In the genomic region with DNA sequence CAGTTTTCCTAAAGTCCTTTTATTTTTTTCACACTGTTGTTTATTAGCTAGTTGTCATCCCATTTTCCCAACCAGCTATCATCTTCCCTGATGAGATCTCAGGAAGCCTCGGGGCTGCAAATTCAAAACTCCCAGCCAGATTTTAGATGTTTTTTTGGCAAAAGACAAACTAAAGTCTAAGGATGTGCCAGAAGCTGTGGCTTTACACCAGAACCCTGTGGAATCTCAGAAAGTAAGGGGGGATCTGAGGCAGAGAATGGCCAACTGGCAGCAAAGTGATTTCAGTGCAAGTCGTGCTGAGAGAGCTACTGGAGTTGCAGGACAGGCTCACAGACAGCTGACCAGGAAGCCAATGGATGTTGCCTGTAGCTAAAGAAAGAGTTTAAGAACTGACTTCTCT, we compare ENCODE assay signal across 13 mouse cellular contexts.
DNase-seq lines count a peak whose midpoint lies in the region; TF ChIP-seq lines count a peak whose summit lies in the region.
"Had no signal": no experiment of that assay in that cellular context is flagged by ENCODE, and none has a peak within 500 bp of the region (broad histone marks: within the 10 kb centered on the region; RNA-seq: fewer than 3 reads in every experiment).

No protein-coding gene starts in this region.

- no peak for TF ChIP-seq CTCF in brain, embryonic 14.5 days (IDR thresholded peaks at IDR 0.05; ENCODE audit: borderline replicate concordance, extremely low read depth, insufficient read depth, insufficient read length)

- TF ChIP-seq POLR2A in brain, embryonic 14.5 days (IDR thresholded peaks at IDR 0.05; ENCODE audit: borderline replicate concordance, extremely low read depth, insufficient read depth, insufficient read length, poor library complexity, severe bottlenecking): no peak

- peak; percentile 11 to 53 for DNase-seq in cerebellum, postnatal 14 days
- no peak for DNase-seq in cerebellum, postnatal 36 days
- peak; percentile 2 to 3 for DNase-seq in heart, postnatal 10 days
- DNase-seq in heart, adult 8-10 months (ENCODE audit: low spot score): no peak
- DNase-seq in lung, postnatal 10 days: peak; percentile 5
- no peak for DNase-seq in lung, postnatal 14 days
- peak; percentile 42 for DNase-seq in brain, embryonic 14.5 days (ENCODE audit: low read depth)
- DNase-seq: adrenal gland, postnatal 10 days; cerebellum, adult 18-20 months; cerebellum, adult 9-11 months; gastrocnemius, postnatal 10 days; heart, adult 2 months; heart, postnatal 36 days had no signal

- intact Hi-C loops in heart, postnatal 10 days (cut with DNase I): no loop called here

Comparison
In these comparisons a context has a peak if more than half of its experiments do, and no peak if none do; other contexts are left out.
1. DNase-seq: peak in cerebellum, postnatal 14 days (2 of 2), heart, postnatal 10 days (2 of 2), lung, postnatal 10 days (single experiment) and brain, embryonic 14.5 days (single experiment); none in cerebellum, postnatal 36 days (0 of 2), heart, adult 8-10 months (single experiment) and lung, postnatal 14 days (single experiment).